Mouse (Mus musculus): ENCODE results near the gene Eif4g3.
"Not testable (repeated sequence)": the region's sequence is repeated elsewhere in the genome, so short reads cannot be mapped to it uniquely, and the experiment has no call there.

Eif4g3 gene

GRCm38 (mm10) chr4:137992890-137993289 lies at the start of gene Eif4g3:
Eif4g3 (plus strand) TSS chr4:137993022.
- DNase-seq (ENCODE audit: low spot score) = no peak

GRCm38 (mm10) chr4:137943540-137943939 lies 49.3 kb upstream of the Eif4g3 start:
- DNase-seq (ENCODE audit: low spot score) = no peak

- no peak for DNase-seq (ENCODE audit: low spot score)
Measured at GRCm38 (mm10) chr4:137945376-137945775, 47.4 kb upstream of the Eif4g3 start.

- DNase-seq (ENCODE audit: low spot score) = no peak
Measured at GRCm38 (mm10) chr4:137946419-137946818, 46.4 kb upstream of the Eif4g3 start.

- DNase-seq (ENCODE audit: low spot score) = peak; percentile 89
Measured at GRCm38 (mm10) chr4:137952840-137953239, 40.0 kb upstream of the Eif4g3 start.

- no peak for DNase-seq (ENCODE audit: low spot score)
Measured at GRCm38 (mm10) chr4:137954184-137954583, 38.6 kb upstream of the Eif4g3 start.

- no peak for DNase-seq (ENCODE audit: low spot score)
Measured at GRCm38 (mm10) chr4:137954926-137955396, 37.9 kb upstream of the Eif4g3 start.

GRCm38 (mm10) chr4:137956260-137956659 lies 36.6 kb upstream of the Eif4g3 start:
- no peak for DNase-seq (ENCODE audit: low spot score)

GRCm38 (mm10) chr4:137959889-137960665 lies 32.7 kb upstream of the Eif4g3 start:
- peak; percentile 20 for DNase-seq (ENCODE audit: low spot score)

GRCm38 (mm10) chr4:137960757-137961156 lies 32.1 kb upstream of the Eif4g3 start:
- no peak for DNase-seq (ENCODE audit: low spot score)

- DNase-seq (ENCODE audit: low spot score) = no peak
Measured at GRCm38 (mm10) chr4:137962643-137963350, 30.0 kb upstream of the Eif4g3 start.

GRCm38 (mm10) chr4:137963431-137963830 lies 29.4 kb upstream of the Eif4g3 start:
- no peak for DNase-seq (ENCODE audit: low spot score)

GRCm38 (mm10) chr4:137963881-137964584 lies 28.8 kb upstream of the Eif4g3 start:
- DNase-seq (ENCODE audit: low spot score) = peak; percentile 78

GRCm38 (mm10) chr4:137964585-137964930 lies 28.3 kb upstream of the Eif4g3 start:
- no peak for DNase-seq (ENCODE audit: low spot score)

GRCm38 (mm10) chr4:137968203-137968602 lies 24.6 kb upstream of the Eif4g3 start:
- DNase-seq (ENCODE audit: low spot score) = peak; percentile 93

- not testable (repeated sequence) for DNase-seq (ENCODE audit: low spot score)
Measured at GRCm38 (mm10) chr4:137970623-137971199, 22.1 kb upstream of the Eif4g3 start.

- DNase-seq (ENCODE audit: low spot score) = not testable (repeated sequence)
Measured at GRCm38 (mm10) chr4:137974856-137975432, 17.9 kb upstream of the Eif4g3 start.

GRCm38 (mm10) chr4:137979066-137979644 lies 13.7 kb upstream of the Eif4g3 start:
- DNase-seq (ENCODE audit: low spot score) = not testable (repeated sequence)

- no peak for DNase-seq (ENCODE audit: low spot score)
Measured at GRCm38 (mm10) chr4:137982869-137983268, 10.0 kb upstream of the Eif4g3 start.

- peak; percentile 35 for DNase-seq (ENCODE audit: low spot score)
Measured at GRCm38 (mm10) chr4:137984212-137984611, 8.6 kb upstream of the Eif4g3 start.

GRCm38 (mm10) chr4:137984746-137985145 lies 8.1 kb upstream of the Eif4g3 start:
- no peak for DNase-seq (ENCODE audit: low spot score)
